ENCODE assay signal across 18 mouse cellular contexts in genomic region chr13:58040112-58040511, GRCm38 (mm10).
"Had no signal": no experiment of that assay in that cellular context is flagged by ENCODE, and none has a peak within 500 bp of the region (broad histone marks: within the 10 kb centered on the region; RNA-seq: fewer than 3 reads in every experiment).

No protein-coding gene starts in this region.

- DNase-seq: lung, adult 18-20 months; lung, embryonic 14.5 days; lung, postnatal 10 days; lung, postnatal 4 days; midbrain, embryonic 14.5 days; right cerebral cortex, adult 18-20 months; right cerebral cortex, postnatal 25 days; right cerebral cortex, postnatal 4 days; spleen, adult 18-20 months; thymus, adult 18-20 months; thymus, postnatal 14 days; thymus, postnatal 36 days had no signal

- H3K9ac ChIP-seq: lung, embryonic 14.5 days; midbrain, embryonic 12.5 days; neural tube, embryonic 13.5 days; neural tube, embryonic 15.5 days had no signal

- H3K36me3 ChIP-seq: midbrain, embryonic 10.5 days had no signal

- H3K4me3 ChIP-seq: midbrain, embryonic 10.5 days; midbrain, embryonic 12.5 days; myocyte; neural tube, embryonic 13.5 days; neural tube, embryonic 15.5 days had no signal

- H3K9me3 ChIP-seq: midbrain, embryonic 10.5 days; midbrain, embryonic 12.5 days; neural tube, embryonic 13.5 days; neural tube, embryonic 15.5 days had no signal

- H3K4me2 ChIP-seq: lung, embryonic 14.5 days; midbrain, embryonic 12.5 days; neural tube, embryonic 13.5 days; neural tube, embryonic 15.5 days had no signal

- H3K4me1 ChIP-seq: midbrain, embryonic 10.5 days; midbrain, embryonic 12.5 days; neural tube, embryonic 13.5 days had no signal

- ATAC-seq: midbrain, embryonic 16.5 days had no signal

- H3K27me3 ChIP-seq: midbrain, embryonic 12.5 days; neural tube, embryonic 13.5 days; neural tube, embryonic 15.5 days had no signal

- H3K27ac ChIP-seq: midbrain, embryonic 10.5 days; midbrain, embryonic 12.5 days; neural tube, embryonic 13.5 days; neural tube, embryonic 15.5 days had no signal
